Mouse (Mus musculus) embryonic facial prominence, embryonic 12.5 days (tissue): Measurements from ENCODE around the gene Stag1. TPM values are rescaled to one million over a fixed set of nuclear protein-coding genes. Genes with fewer than 3 reads are reported as not detected.

Source experiments
- ATAC-seq: fragments of 200-750 bp; cut with Nextera tagmentation; 2 replicates; pipeline ENCODE4 v1.8.0; 2017; ENCODE audit not compliant: insufficient number of reproducible peaks, insufficient read depth, low FRiP score, low TSS enrichment
- H3K27ac ChIP-seq: fragments of 300-500 bp; sonication (generic); 2 replicates; pipeline ENCODE4 v1.5.1; 2016; ENCODE audit warnings: mild to moderate bottlenecking
- H3K27me3 ChIP-seq: fragments of 300-500 bp; sonication (generic); 2 replicates; pipeline ENCODE4 v1.6.1; 2016; ENCODE audit warnings: mild to moderate bottlenecking, moderate library complexity
- H3K36me3 ChIP-seq: fragments of 300-500 bp; sonication (generic); 2 replicates; pipeline ENCODE4 v1.6.1; 2016; ENCODE audit warnings: mild to moderate bottlenecking
- H3K4me1 ChIP-seq: fragments of 300-500 bp; sonication (generic); 2 replicates; pipeline ENCODE4 v1.6.1; 2016
- H3K4me2 ChIP-seq: fragments of 300-500 bp; sonication (generic); replicated peaks from 2 replicates; pipeline ENCODE4 v1.6.1; 2016; ENCODE audit warnings: mild to moderate bottlenecking, moderate library complexity
- H3K4me3 ChIP-seq: fragments of 300-500 bp; sonication (generic); 2 replicates; pipeline ENCODE4 v1.5.1; 2016; ENCODE audit warnings: mild to moderate bottlenecking
- H3K9ac ChIP-seq: fragments of 300-500 bp; sonication (generic); 2 replicates; pipeline ENCODE4 v1.6.1; 2016; ENCODE audit warnings: mild to moderate bottlenecking, moderate library complexity
- H3K9me3 ChIP-seq: fragments of 300-500 bp; sonication (generic); 2 replicates; pipeline ENCODE4 v1.6.1; 2016; ENCODE audit warnings: mild to moderate bottlenecking, moderate library complexity
- WGBS: fragments of 180-500 bp; shearing (Covaris S2); methylation state at CpG from one replicate; pipeline ENCODE4 v1.1.7; 2016; 5-methylcytosine and 5-hydroxymethylcytosine counted together
- polyA plus RNA-seq: library from polyadenylated mRNA; unstranded; fragments of >200 nt; fragmentation: Nextera tagmentation; extraction: Ambion mirVana; gene quantifications from 2 replicates; pipeline ENCODE4 v1.2.1, GENCODE M21; 2016

Gene Stag1
- polyA plus RNA-seq, 1 experiment from 2014 or later: 60.6 TPM

DNA sequence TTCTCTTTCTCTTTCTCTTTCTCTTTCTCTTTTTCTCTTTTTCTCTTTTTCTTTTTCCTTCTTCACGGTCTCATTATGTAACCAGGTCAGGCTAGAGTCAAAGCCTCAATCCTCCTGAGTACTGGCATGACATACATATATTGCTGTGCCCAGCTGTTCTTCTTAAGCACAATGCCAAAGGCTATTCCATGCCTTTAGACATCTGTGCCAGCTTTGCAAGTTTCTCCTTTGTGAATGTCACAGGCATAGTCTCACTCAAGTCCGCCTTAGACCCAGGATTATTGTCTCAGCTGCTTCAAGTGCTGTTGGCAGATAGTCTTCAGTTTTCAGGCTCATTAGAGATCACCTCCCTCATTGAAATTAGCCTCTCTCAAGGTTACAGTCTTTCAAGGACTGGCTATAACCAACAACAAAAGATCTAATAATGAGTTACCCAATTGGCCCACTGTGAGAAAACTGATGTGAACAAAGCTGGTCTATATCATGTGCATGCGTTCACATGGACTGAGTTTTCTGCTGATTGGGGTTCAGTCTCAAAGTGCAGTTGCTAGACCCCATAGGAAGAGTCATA is 16.0 kb downstream of the Stag1 start:
- WGBS: 87% methylated on average over 3 of the region's 3 CpGs
- no peak overlapping the region for H3K4me3 ChIP-seq
- ATAC-seq: no peak
- no peaks in the 10 kb centered on the region for H3K9me3 ChIP-seq
- no peaks in the 10 kb centered on the region for H3K36me3 ChIP-seq
- H3K9ac ChIP-seq: no peak overlapping the region
- H3K27me3 ChIP-seq: no peaks in the 10 kb centered on the region
- H3K4me1 ChIP-seq: no peaks in the 10 kb centered on the region
- H3K4me2 ChIP-seq: no peak overlapping the region
- H3K27ac ChIP-seq: no peak overlapping the region

DNA sequence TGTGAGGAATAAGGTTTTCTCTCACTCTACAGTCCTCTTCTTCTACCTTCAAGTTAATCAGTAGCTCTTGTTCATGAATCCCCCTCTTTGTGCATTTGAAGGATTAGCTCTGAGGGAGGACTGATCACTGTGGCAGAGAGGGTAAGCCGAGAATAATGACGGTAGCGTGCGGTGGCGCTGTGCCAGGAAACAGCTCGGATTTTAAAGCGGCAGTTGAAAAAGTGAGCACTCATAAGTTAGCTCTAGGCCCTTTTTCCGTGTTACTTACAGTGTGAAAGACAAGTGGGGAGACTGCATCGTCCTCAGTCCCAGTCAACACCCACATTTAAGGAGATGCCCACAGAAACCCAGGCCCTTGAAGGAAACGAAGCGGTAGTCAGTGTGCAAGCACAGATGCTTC is 19.3 kb downstream of the Stag1 start:
- Histone ChIP-seq H3K4me3 (no peak overlapping the region), H3K9me3 (no peaks in the 10 kb centered on the region), H3K27me3 (no peaks in the 10 kb centered on the region), H3K36me3 (no peaks in the 10 kb centered on the region), H3K4me2 (no peak overlapping the region), H3K4me1 (no peaks in the 10 kb centered on the region), H3K27ac (no peak overlapping the region), H3K9ac (no peak overlapping the region)
- ATAC-seq: no peak
- WGBS: 54% methylated on average over 11 of the region's 11 CpGs

DNA sequence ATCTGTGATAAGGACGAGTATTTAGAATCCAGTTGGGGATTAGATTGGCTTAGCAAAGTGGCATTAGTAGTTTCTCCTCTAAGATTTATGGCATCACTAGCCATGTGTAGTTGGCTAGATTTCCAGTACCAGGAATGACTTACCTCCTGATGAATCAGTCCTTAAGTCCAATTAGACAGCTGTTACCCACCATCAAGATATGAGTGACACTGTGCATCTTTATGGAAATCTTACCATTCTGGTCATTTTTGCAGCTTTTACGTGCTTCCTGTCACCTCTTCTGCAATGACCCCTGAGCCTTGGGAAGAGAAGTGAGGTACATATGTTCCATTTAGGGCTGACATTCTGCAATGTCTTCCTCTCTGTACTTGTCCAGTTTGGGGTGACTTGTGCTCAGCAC is 28.7 kb downstream of the Stag1 start:
- Histone ChIP-seq H3K9me3 (no peaks in the 10 kb centered on the region), H3K27ac (no peak overlapping the region), H3K36me3 (no peaks in the 10 kb centered on the region), H3K4me2 (no peak overlapping the region), H3K9ac (no peak overlapping the region), H3K4me1 (no peaks in the 10 kb centered on the region), H3K4me3 (no peak overlapping the region), H3K27me3 (no peaks in the 10 kb centered on the region)
- no peak for ATAC-seq
- WGBS: 83% methylated on average over 2 of the region's 2 CpGs

DNA sequence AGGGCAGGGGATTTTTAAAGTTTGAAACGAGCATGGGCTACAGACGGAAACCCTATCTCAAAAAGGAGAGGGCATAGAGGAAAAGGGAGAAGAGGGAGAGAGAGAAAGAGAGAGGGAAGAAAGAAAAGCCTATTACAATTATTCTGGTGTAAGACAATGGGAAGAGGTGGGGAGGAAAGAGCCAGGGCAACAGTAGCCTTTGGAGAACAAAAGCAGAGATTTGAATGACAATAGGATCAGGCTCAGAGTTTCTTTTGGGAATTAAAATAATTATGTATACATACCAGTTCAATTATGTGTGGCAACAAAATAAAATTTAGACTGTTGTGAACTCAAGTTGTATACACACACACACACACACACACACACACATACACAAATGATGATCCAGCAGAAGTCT is 43.2 kb downstream of the Stag1 start:
- no peaks in the 10 kb centered on the region for H3K9me3 ChIP-seq
- H3K36me3 ChIP-seq: no peaks in the 10 kb centered on the region
- ATAC-seq: no peak
- H3K4me3 ChIP-seq: no peak overlapping the region
- peaks cover 14% of the 10 kb centered on the region; the same call in 1 of the 2 replicates for H3K4me1 ChIP-seq
- no peaks in the 10 kb centered on the region for H3K27me3 ChIP-seq
- WGBS: 69% methylated on average over 2 of the region's 2 CpGs
- no peak overlapping the region for H3K4me2 ChIP-seq
- H3K9ac ChIP-seq: no peak overlapping the region
- no peak overlapping the region for H3K27ac ChIP-seq

DNA sequence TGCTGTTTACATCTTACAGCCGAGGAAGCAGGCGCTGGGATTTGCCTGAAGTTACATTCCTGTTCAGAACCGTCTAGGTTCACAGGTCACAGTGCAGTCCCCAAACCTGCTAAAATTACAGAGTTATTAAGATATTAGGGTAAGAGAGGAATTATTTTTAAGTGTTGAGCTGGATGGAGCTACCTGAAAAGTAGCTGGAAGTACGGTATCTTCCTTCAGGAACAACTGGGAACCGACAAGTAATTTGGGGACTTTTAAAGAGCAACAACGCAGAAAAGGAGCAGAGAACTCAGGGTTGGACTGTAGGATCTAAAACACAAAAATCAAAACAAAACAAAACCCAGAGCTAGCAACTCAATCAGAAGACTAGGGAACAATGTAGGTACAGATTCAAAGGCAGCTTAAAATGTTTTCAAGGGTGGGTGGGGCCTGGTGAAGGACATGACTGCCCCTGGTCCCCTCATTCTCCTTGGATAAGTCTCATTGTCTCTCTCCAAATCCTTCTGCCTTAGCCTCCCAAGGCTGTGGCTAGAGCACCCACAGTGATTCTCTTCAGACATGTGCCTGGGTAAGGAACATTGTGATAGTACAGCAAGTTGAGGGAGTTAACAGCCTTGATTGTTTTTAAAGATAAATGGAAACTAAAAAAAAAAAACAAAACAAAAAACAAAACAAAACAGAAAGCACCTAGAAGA is 43.9 kb downstream of the Stag1 start:
- no peak for ATAC-seq
- H3K27me3 ChIP-seq: no peaks in the 10 kb centered on the region
- peak overlapping the region; percentile 82 for H3K4me3 ChIP-seq
- H3K36me3 ChIP-seq: no peaks in the 10 kb centered on the region
- 32% methylated on average over 6 of the region's 6 CpGs for WGBS
- peak overlapping the region; percentile 69 for H3K27ac ChIP-seq
- no peaks in the 10 kb centered on the region for H3K9me3 ChIP-seq
- H3K9ac ChIP-seq: peak overlapping the region; percentile 70
- peak overlapping the region; percentile 51 for H3K4me2 ChIP-seq
- peaks cover 14% of the 10 kb centered on the region; the same call in 1 of the 2 replicates for H3K4me1 ChIP-seq

DNA sequence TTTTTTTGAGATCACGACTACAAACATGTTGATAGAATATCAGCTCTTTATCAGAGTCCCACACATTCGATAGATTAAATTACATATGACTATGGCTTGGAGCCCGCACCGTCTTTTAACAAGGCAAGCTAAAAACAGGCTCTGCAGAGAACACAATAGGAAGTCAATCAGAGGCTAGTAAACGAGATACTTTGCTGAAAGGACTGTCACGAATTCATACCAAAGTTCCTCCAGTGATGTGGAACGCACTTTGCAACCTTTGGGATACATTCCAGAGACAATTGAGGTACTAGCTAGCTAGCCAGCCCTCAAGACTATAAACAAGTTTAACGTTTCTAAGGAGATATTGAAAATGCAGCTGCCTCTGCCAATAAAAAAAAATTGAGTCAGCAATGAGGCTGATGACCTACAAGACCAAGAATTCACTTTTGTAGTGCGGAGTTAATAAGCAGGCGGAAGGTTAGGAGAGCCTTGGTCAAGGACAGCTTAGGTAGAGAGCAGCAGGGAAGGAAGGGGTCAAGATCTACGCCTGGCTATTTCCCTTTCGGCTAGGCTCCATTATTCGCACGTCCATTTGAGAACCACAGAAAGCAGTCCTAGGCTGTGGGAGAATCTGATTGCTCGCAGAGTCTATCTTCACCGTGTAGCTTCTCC is 44.7 kb downstream of the Stag1 start:
- Histone ChIP-seq H3K4me2 (peak overlapping the region; percentile 51), H3K27ac (peak overlapping the region; percentile 98), H3K4me1 (peaks cover 14% of the 10 kb centered on the region; the same call in 1 of the 2 replicates), H3K4me3 (peak overlapping the region; percentile 82), H3K36me3 (no peaks in the 10 kb centered on the region), H3K27me3 (no peaks in the 10 kb centered on the region), H3K9me3 (no peaks in the 10 kb centered on the region), H3K9ac (peak overlapping the region; percentile 70)
- 2% methylated on average over 16 of the region's 16 CpGs for WGBS
- no peak for ATAC-seq

DNA sequence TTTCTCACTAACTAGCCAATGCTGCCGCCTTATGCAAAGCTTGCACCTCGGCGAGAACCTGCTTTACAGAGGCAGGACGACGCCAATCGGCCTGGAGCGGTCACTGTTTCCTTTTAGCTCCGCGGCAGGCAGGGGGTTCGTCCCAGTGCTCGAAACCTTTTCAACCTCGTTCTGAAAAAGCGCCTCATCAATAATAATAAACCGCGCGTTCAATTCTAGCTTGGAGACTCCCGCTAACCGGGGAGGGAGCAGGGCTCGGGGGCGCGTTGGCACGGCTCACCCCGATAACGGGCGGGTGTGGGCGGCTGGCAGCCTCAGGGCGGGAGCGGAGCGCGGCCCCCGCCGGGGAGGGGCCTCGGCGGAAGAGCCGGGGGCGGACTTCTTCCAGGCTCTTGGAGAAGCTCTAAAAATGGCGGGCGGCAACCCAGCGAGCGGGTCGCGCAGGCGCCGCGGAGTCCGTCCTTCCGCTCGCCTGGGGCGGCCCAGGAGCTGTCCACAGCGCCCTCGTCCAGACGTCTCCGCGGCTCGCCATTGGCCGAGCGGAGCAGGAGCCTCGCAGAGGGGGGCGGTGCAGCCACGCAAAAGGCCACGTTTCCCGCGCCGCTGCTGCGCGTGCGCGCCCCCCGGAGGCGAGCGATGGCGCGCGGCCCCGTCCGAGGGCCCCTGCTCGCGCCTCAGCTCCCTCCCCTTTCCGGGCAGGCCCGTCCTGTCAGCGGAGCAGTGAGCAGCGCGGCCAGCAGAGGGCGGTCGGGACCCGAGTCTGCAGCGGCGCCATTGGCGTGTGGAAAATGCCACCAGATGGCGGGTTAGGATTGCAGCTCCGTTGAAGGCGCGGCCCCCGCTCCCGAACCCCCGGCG is 45.5 kb downstream of the Stag1 start:
- H3K36me3 ChIP-seq: no peaks in the 10 kb centered on the region
- H3K4me3 ChIP-seq: peak overlapping the region; percentile 82
- H3K9ac ChIP-seq: peak overlapping the region; percentile 92
- no peaks in the 10 kb centered on the region for H3K27me3 ChIP-seq
- WGBS: under 1% methylated on average over 86 of the region's 97 CpGs
- peak overlapping the region; percentile 98 for H3K27ac ChIP-seq
- peak; percentile 99 for ATAC-seq
- H3K9me3 ChIP-seq: no peaks in the 10 kb centered on the region
- peak overlapping the region; percentile 51 for H3K4me2 ChIP-seq
- peaks cover 14% of the 10 kb centered on the region; the same call in 1 of the 2 replicates for H3K4me1 ChIP-seq

DNA sequence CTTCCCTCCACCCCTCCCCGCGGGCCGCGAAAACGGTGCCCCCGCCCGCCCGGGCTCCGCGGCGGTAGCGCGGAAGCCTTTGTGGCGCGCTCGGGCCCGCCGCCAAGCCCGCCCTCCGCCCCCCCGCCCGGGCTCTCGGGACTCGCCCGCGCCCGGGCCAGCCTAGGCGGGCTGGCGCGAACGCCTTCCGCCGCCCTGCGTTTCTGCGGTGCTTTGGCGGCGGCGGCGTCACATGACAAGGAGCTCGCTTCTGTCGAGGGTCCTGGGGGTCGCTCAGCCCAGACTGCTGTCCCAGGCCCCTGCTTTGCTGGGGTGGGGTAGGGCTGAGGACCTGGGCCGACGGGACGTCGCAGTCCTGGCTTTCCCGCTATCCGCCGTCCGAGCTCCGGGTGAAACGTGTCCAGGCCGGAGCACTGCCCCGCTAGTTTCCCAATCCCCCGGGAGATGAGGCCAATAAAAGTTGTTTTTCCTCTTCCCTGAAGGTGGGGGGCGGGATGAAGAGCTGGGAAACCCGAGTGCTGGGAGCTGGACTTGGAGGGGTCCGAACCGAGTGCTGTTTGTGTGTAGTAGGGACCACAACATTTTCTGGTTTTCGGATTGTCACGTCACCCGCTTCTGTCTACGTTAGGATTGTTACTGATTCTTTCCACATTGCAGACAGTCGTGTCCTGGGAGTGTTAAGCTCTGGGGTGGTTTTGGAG is 46.6 kb downstream of the Stag1 start:
- peak overlapping the region; percentile 82 for H3K4me3 ChIP-seq
- peak overlapping the region; percentile 98 for H3K27ac ChIP-seq
- peaks cover 14% of the 10 kb centered on the region; the same call in 1 of the 2 replicates for H3K4me1 ChIP-seq
- peak overlapping the region; percentile 92 for H3K9ac ChIP-seq
- WGBS: under 1% methylated on average over 62 of the region's 64 CpGs
- ATAC-seq: peak; percentile 32
- H3K36me3 ChIP-seq: no peaks in the 10 kb centered on the region
- H3K27me3 ChIP-seq: no peaks in the 10 kb centered on the region
- no peaks in the 10 kb centered on the region for H3K9me3 ChIP-seq
- peak overlapping the region; percentile 61 for H3K4me2 ChIP-seq

DNA sequence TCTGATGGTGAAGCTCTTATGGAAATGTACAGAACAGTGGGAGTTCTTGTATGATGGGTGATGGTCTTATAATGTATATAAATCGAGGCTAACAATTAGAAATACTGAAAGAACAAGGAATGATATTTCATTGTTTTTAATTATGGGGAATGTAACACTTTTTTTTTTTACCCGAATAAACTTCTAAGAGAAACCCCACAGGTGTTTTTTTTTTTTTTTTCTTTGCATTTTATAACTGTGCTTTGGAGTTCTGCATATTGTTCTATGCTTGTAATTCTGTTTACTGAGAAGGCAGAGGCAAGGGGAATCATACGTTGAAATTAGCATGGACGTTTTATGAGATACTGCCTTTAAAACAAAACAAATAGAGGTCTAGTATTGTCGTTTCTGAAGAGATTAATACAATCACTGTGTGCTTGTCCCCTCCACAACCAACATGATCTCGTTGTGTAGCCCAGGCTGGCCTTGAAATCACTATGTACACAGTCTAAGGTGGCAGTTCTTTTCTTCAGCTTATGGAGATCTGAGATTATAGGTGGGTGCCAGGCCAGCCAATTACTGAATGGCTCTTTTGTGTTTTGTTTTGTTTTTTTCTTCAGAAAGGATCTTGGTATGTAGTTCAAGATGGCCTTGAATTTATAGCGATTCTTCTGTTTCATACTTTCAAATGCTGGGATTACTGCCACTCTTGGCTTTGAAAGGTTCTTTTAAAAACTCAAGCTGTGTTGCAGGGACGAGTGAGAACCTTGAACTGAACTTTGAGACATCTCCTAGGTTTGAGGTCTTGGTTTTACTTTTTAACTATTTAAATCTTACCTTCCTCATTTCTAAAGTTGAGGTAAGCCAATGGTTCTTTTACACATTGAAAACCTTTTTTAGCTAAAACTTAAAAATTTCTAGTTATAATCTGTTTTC is 47.7 kb downstream of the Stag1 start:
- Histone ChIP-seq H3K27me3 (no peaks in the 10 kb centered on the region), H3K9ac (no peak overlapping the region), H3K9me3 (no peaks in the 10 kb centered on the region), H3K4me2 (peak overlapping the region; percentile 61), H3K4me1 (peaks cover 14% of the 10 kb centered on the region; the same call in 1 of the 2 replicates), H3K4me3 (0 out of 2 replicates have a peak overlapping the region, but pooled peaks have one; percentile 10), H3K36me3 (no peaks in the 10 kb centered on the region), H3K27ac (no peak overlapping the region)
- WGBS: 35% methylated on average over 8 of the region's 8 CpGs
- ATAC-seq: no peak

DNA sequence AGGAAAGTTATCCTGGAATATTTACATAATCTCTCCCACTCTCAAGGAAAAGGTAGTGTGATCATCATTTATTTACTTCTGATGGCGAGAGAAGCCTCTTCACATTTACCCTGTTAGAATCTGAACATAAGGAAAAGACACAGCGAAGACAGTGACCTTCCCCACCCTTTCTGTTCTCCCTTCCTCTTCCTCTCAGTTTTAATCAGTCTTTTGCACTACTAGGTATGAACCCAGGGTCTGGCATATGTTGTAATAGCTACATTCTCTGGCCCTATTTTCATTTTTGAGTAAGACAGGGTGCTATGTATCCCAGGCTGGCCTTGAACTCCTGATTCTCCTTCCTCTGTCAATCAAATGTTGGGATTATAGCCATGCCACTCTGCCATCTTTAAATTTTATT is 48.7 kb downstream of the Stag1 start:
- Histone ChIP-seq H3K27ac (no peak overlapping the region), H3K36me3 (no peaks in the 10 kb centered on the region), H3K27me3 (no peaks in the 10 kb centered on the region), H3K4me2 (no peak overlapping the region), H3K4me3 (no peak overlapping the region), H3K9me3 (no peaks in the 10 kb centered on the region), H3K4me1 (peaks cover 11% of the 10 kb centered on the region; the same call in 1 of the 2 replicates), H3K9ac (no peak overlapping the region)
- WGBS: 90% methylated on average over 2 of the region's 2 CpGs
- ATAC-seq: no peak
